Mouse (Mus musculus): ENCODE data around the gene Il1f9. TPM values are rescaled to one million over a fixed set of nuclear protein-coding genes. Genes with fewer than 3 reads are reported as not detected.

Gene Il1f9
- total and polyA plus RNA-seq, 3 experiments, result not detected

GRCm38 (mm10) chr2:24227191-24227590 lies 40.9 kb downstream of the Il1f9 start:
- Histone ChIP-seq H3K9ac (ENCODE audit: insufficient read depth, low read depth) (no peak overlapping the region), H3K79me2 (replicated peaks; ENCODE audit: control insufficient read depth, extremely low read depth, insufficient read depth, poor library complexity, severe bottlenecking) (no peaks in the 10 kb centered on the region), H3K36me3 (replicated peaks in 1 of 2; ENCODE audit: control insufficient read depth in 1 of 2, insufficient read depth in 1 of 2, low read length in 1 of 2) (no peaks in the 10 kb centered on the region), H3K4me1 (ENCODE audit: control insufficient read depth in 1 of 2, insufficient read depth in 2 of 2) (no peaks in the 10 kb centered on the region), H3K9me3 (replicated peaks; ENCODE audit: low read length) (no peaks in the 10 kb centered on the region), H3K4me3 (replicated peaks in 1 of 3; ENCODE audit: low read depth in 2 of 3, low read length in 2 of 3, poor library complexity in 1 of 3) (no peak overlapping the region), H3K27me3 (replicated peaks) (no peaks in the 10 kb centered on the region), H3K27ac (ENCODE audit: insufficient read depth, low read depth) (no peak overlapping the region), H3K4me2 (ENCODE audit: insufficient read depth, low read depth, poor library complexity, severe bottlenecking) (no peak overlapping the region)
- no peak for TF ChIP-seq USF1 (IDR thresholded peaks at IDR 0.05; ENCODE audit: low read depth, low read length)
- TF ChIP-seq ZKSCAN1 (IDR thresholded peaks at IDR 0.05; ENCODE audit: borderline replicate concordance, low read depth, low read length), result no peak
- no peak for TF ChIP-seq USF2 (conservative IDR thresholded peaks at IDR 0.05; ENCODE audit: low read depth, low read length)
- TF ChIP-seq RAD21 (IDR thresholded peaks at IDR 0.05; ENCODE audit: low read depth, low read length), result no peak
- no peak for TF ChIP-seq TBP (conservative IDR thresholded peaks at IDR 0.05; ENCODE audit: low read depth, low read length)
- TF ChIP-seq IRF4 (IDR thresholded peaks at IDR 0.05; ENCODE audit: low read depth, low read length), result no peak
- TF ChIP-seq SIN3A (IDR thresholded peaks at IDR 0.05; ENCODE audit: low read length), result no peak
- no peak for TF ChIP-seq ETS1 (conservative IDR thresholded peaks at IDR 0.05; ENCODE audit: low read depth, low read length)
- no peak for TF ChIP-seq NRF1 (IDR thresholded peaks at IDR 0.05; ENCODE audit: low read depth, low read length)
- no peak for TF ChIP-seq JUN (IDR thresholded peaks at IDR 0.05; ENCODE audit: insufficient read depth, low read depth, low read length)
- no peak for TF ChIP-seq HCFC1 (IDR thresholded peaks at IDR 0.05; ENCODE audit: low read depth, low read length)
- TF ChIP-seq CHD1 (IDR thresholded peaks at IDR 0.05; ENCODE audit: low read depth, low read length), result no peak
- no peak for TF ChIP-seq ZMIZ1 (IDR thresholded peaks at IDR 0.05; ENCODE audit: low read depth, low read length)
- TF ChIP-seq ZNF384 (IDR thresholded peaks at IDR 0.05; ENCODE audit: low read depth, low read length), result no peak
- TF ChIP-seq MYC (IDR thresholded peaks at IDR 0.05; ENCODE audit: low read depth, low read length), result no peak
- no peak for TF ChIP-seq MAFK (IDR thresholded peaks at IDR 0.05; ENCODE audit: insufficient replicate concordance, low read length)
- DNase-seq (ENCODE audit: extremely low read depth), result no peak
- in situ Hi-C loops (cut with MboI; ENCODE audit: low pct_ligation_motif_present, low pct_unique_long_range_greater_than_20kb, low sequenced_read_pairs), result no loop called here
- dilution Hi-C loops (cut with MboI; ENCODE audit: extremely low pct_ligation_motif_present, extremely low pct_unique_long_range_greater_than_20kb, low sequenced_read_pairs), result no loop called here

Other genes starting within 250 kb of the Il1f9 start
- gene Hnmt, start 137.1 kb upstream of the Il1f9 start, total RNA-seq (2012; rRNA removed), result 0.42 and 0.64 TPM in 2 replicates
- 0.13 TPM in 1 of 2 replicates, not detected in the other for gene Hnmt, start 137.1 kb upstream of the Il1f9 start, total RNA-seq (2014; rRNA removed)
- gene Hnmt, start 137.1 kb upstream of the Il1f9 start, polyA plus RNA-seq (2012; ENCODE audit: insufficient read length, low read depth), result not detected in 2 replicates
- not detected in 2 replicates for gene Tbpl2, start 89.9 kb upstream of the Il1f9 start, total RNA-seq (2012; rRNA removed)
- gene Tbpl2, start 89.9 kb upstream of the Il1f9 start, total RNA-seq (2014; rRNA removed), result not detected in 2 replicates
- gene Tbpl2, start 89.9 kb upstream of the Il1f9 start, polyA plus RNA-seq (2012; ENCODE audit: insufficient read length, low read depth), result not detected in 2 replicates
- gene Il1f8, start 33.3 kb upstream of the Il1f9 start, total RNA-seq (2012; rRNA removed), result not detected in 2 replicates
- 0.26 TPM in 1 of 2 replicates, not detected in the other for gene Il1f8, start 33.3 kb upstream of the Il1f9 start, total RNA-seq (2014; rRNA removed)
- gene Il1f8, start 33.3 kb upstream of the Il1f9 start, polyA plus RNA-seq (2012; ENCODE audit: insufficient read length, low read depth), result not detected in 2 replicates
- 0.17 and 0.25 TPM in 2 replicates for gene Il1f6, start 28.9 kb downstream of the Il1f9 start, total RNA-seq (2012; rRNA removed)
- 0.52 TPM in 1 of 2 replicates, not detected in the other for gene Il1f6, start 28.9 kb downstream of the Il1f9 start, total RNA-seq (2014; rRNA removed)
- gene Il1f6, start 28.9 kb downstream of the Il1f9 start, polyA plus RNA-seq (2012; ENCODE audit: insufficient read length, low read depth), result not detected in 2 replicates
- not detected in 2 replicates for gene Il1f5, start 90.5 kb downstream of the Il1f9 start, total RNA-seq (2012; rRNA removed)
- not detected in 2 replicates for gene Il1f5, start 90.5 kb downstream of the Il1f9 start, total RNA-seq (2014; rRNA removed)
- not detected in 2 replicates for gene Il1f5, start 90.5 kb downstream of the Il1f9 start, polyA plus RNA-seq (2012; ENCODE audit: insufficient read length, low read depth)
- not detected in 2 replicates for gene Il1f10, start 104.7 kb downstream of the Il1f9 start, total RNA-seq (2012; rRNA removed)
- not detected in 2 replicates for gene Il1f10, start 104.7 kb downstream of the Il1f9 start, total RNA-seq (2014; rRNA removed)
- not detected in 2 replicates for gene Il1f10, start 104.7 kb downstream of the Il1f9 start, polyA plus RNA-seq (2012; ENCODE audit: insufficient read length, low read depth)
- 0.21 and 0.98 TPM in 2 replicates for gene Il1rn, start 150.4 kb downstream of the Il1f9 start, total RNA-seq (2012; rRNA removed)
- gene Il1rn, start 150.4 kb downstream of the Il1f9 start, total RNA-seq (2014; rRNA removed), result 0.54 and 0.71 TPM in 2 replicates
- 0.37 and 0.44 TPM in 2 replicates for gene Il1rn, start 150.4 kb downstream of the Il1f9 start, polyA plus RNA-seq (2012; ENCODE audit: insufficient read length, low read depth)
- 55.0 and 60.4 TPM in 2 replicates for gene Psd4, start 181.1 kb downstream of the Il1f9 start, total RNA-seq (2012; rRNA removed)
- 53.0 and 54.8 TPM in 2 replicates for gene Psd4, start 181.1 kb downstream of the Il1f9 start, total RNA-seq (2014; rRNA removed)
- gene Psd4, start 181.1 kb downstream of the Il1f9 start, polyA plus RNA-seq (2012; ENCODE audit: insufficient read length, low read depth), result 62.6 and 66.8 TPM in 2 replicates

All from CH12.LX (cell line).